Mouse (Mus musculus) E14TG2a.4 (cell line): ENCODE data around the gene Tm2d3.
A peak's percentile ranks its signal among the peaks of the same experiment; 100 is the strongest.

Source experiments
- H3K27me3 ChIP-seq: 2 replicates; pipeline ENCODE4 v1.6.1; 2014; ENCODE audit warnings: low read length, control low read depth; ENCODE audit not compliant: insufficient read depth
- H3K36me3 ChIP-seq: 2 replicates; pipeline ENCODE4 v1.6.1; 2014; ENCODE audit warnings: low read length, control low read depth; ENCODE audit not compliant: insufficient read depth
- H3K4me1 ChIP-seq: replicated peaks from 2 replicates; pipeline ENCODE4 v1.6.1; 2014; ENCODE audit warnings: low read depth, low read length, control low read depth
- H3K4me3 ChIP-seq: replicated peaks from 2 replicates; pipeline ENCODE4 v1.5.1; 2014; ENCODE audit warnings: mild to moderate bottlenecking, low read length
- H3K9me3 ChIP-seq: 2 replicates; pipeline ENCODE4 v1.6.1; 2014; ENCODE audit warnings: low read length, control low read depth
- CTCF ChIP-seq: conservative IDR thresholded peaks from 2 replicates; pipeline ENCODE4 v1.5.1; 2014; ENCODE audit warnings: low read length
- NANOG ChIP-seq: IDR thresholded peaks from 2 replicates; pipeline ENCODE4 v1.6.1; 2014; ENCODE audit warnings: borderline replicate concordance, low read length, mixed read lengths
- POU5F1 ChIP-seq: IDR thresholded peaks from 2 replicates; pipeline ENCODE4 v1.6.1; 2014; ENCODE audit warnings: low read length, borderline replicate concordance

The Tm2d3 gene

GRCm38 (mm10) chr7:65734024-65734423, 43.1 kb downstream of the Tm2d3 start:
- no peak overlapping the region for H3K4me3 ChIP-seq
- TF ChIP-seq CTCF (no peak), POU5F1 (no peak), NANOG (no peak)

GRCm38 (mm10) chr7:65735261-65735660, 44.3 kb downstream of the Tm2d3 start:
- Histone ChIP-seq H3K36me3 (no peaks in the 10 kb centered on the region), H3K27me3 (peaks cover 7% of the 10 kb centered on the region; the same call in 1 of the 2 replicates), H3K9me3 (no peaks in the 10 kb centered on the region), H3K4me3 (no peak overlapping the region), H3K4me1 (peaks cover 32% of the 10 kb centered on the region)
- no peak for TF ChIP-seq CTCF
- TF ChIP-seq NANOG = no peak
- TF ChIP-seq POU5F1 = no peak

More at GRCm38 (mm10) chr7:65734024-65734423, 43.1 kb downstream of the Tm2d3 start:
- peaks cover 7% of the 10 kb centered on the region; the same call in 1 of the 2 replicates for H3K27me3 ChIP-seq
- H3K4me1 ChIP-seq = peaks cover 32% of the 10 kb centered on the region
- no peaks in the 10 kb centered on the region for H3K36me3 ChIP-seq
- H3K9me3 ChIP-seq = no peaks in the 10 kb centered on the region

GRCm38 (mm10) chr7:65737286-65738040, 46.5 kb downstream of the Tm2d3 start:
- Histone ChIP-seq H3K9me3 (no peaks in the 10 kb centered on the region), H3K36me3 (no peaks in the 10 kb centered on the region), H3K4me1 (peaks cover 28% of the 10 kb centered on the region), H3K4me3 (peak overlapping the region; percentile 70), H3K27me3 (peaks cover 7% of the 10 kb centered on the region; the same call in 1 of the 2 replicates)
- TF ChIP-seq POU5F1 = no peak
- TF ChIP-seq NANOG = no peak
- TF ChIP-seq CTCF = no peak

- 0 out of 2 replicates have a peak, but pooled peaks cover 8% of the 10 kb centered on the region for H3K9me3 ChIP-seq
- peaks cover 11% of the 10 kb centered on the region for H3K4me1 ChIP-seq
- H3K4me3 ChIP-seq = no peak overlapping the region
- H3K27me3 ChIP-seq = peaks cover 3% of the 10 kb centered on the region; the same call in 1 of the 2 replicates
- H3K36me3 ChIP-seq = no peaks in the 10 kb centered on the region
- TF ChIP-seq CTCF (no peak), POU5F1 (no peak), NANOG (no peak)
Measured at GRCm38 (mm10) chr7:65742857-65743256, 51.9 kb downstream of the Tm2d3 start.

DNA sequence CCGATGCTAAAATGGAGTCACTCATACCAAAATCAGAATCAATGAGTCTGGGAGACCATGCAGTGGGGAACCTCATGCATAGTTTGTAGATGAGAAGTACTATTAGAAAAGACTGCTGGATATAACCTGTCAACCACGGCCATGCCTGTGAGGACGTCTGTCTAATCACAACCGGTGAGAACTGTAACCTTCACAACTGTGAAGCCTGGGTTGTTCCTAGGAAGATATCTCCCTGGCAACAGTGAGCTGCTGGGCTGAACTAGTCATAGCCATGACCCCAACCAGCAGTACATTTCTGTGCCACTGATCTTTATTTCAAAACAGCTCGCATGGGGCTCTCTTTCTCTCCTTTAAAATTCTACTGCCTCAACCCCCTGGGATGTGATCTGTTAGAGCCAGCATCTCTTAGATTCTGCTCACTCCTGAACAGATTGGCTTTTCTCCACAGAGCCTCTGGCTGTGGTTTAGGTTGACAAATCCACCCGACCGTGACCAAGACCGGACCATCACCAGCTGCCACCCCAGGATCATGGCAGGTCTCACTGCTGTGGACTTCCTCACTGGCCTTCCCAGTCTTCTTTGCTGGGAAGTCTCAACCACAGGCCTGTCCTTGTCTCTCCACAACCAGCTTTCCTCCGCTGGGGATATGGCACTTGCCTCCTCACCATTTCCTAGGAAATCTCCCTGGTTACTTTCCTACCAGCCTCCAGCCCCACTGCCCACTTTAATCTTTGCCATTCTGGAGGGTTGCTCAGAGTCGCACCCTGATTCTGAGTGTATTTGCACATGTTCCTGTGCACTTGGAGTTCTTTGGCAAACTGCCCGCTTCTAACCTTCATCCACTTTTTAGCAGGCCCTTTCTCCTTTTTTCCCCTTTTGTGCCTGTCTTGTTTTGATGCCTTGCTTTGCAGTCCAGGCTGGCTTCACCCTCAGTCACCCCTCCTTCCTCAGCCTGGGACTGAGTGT, 57.3 kb downstream of the Tm2d3 start:
- Histone ChIP-seq H3K4me3 (no peak overlapping the region), H3K36me3 (no peaks in the 10 kb centered on the region), H3K27me3 (no peaks in the 10 kb centered on the region; the same call in 1 of the 2 replicates), H3K4me1 (no peaks in the 10 kb centered on the region), H3K9me3 (0 out of 2 replicates have a peak, but pooled peaks cover 8% of the 10 kb centered on the region)
- TF ChIP-seq CTCF (no peak), NANOG (no peak), POU5F1 (no peak)
